Mouse (Mus musculus) forebrain, embryonic 13.5 days (tissue): ENCODE results near the gene Cdh26. TPM values are rescaled to one million over a fixed set of nuclear protein-coding genes. Genes with fewer than 3 reads are reported as not detected.

Experiments used
- ATAC-seq: fragments of 200-750 bp; cut with Nextera tagmentation; 2 replicates; pipeline ENCODE4 v1.8.0; 2017
- H3K27ac ChIP-seq: fragments of 300-500 bp; sonication (generic); 2 replicates; pipeline ENCODE4 v1.5.1; 2015; ENCODE audit warnings: inconsistent platforms, mild to moderate bottlenecking, moderate library complexity
- H3K27me3 ChIP-seq: fragments of 300-500 bp; sonication (generic); 2 replicates; pipeline ENCODE4 v1.6.1; 2015; ENCODE audit warnings: mild to moderate bottlenecking, inconsistent platforms
- H3K36me3 ChIP-seq: fragments of 300-500 bp; sonication (generic); 2 replicates; pipeline ENCODE4 v1.6.1; 2015; ENCODE audit warnings: mild to moderate bottlenecking, inconsistent platforms; ENCODE audit not compliant: poor library complexity, severe bottlenecking
- H3K4me1 ChIP-seq: fragments of 300-500 bp; sonication (generic); 2 replicates; pipeline ENCODE4 v1.6.1; 2015; ENCODE audit warnings: inconsistent platforms
- H3K4me2 ChIP-seq: fragments of 300-500 bp; sonication (generic); 2 replicates; pipeline ENCODE4 v1.6.1; 2015; ENCODE audit warnings: inconsistent platforms, mild to moderate bottlenecking, moderate library complexity
- H3K4me3 ChIP-seq: fragments of 300-500 bp; sonication (generic); 2 replicates; pipeline ENCODE4 v1.5.1; 2015; ENCODE audit warnings: mild to moderate bottlenecking, inconsistent platforms
- H3K9ac ChIP-seq: fragments of 300-500 bp; sonication (generic); 2 replicates; pipeline ENCODE4 v1.6.1; 2015; ENCODE audit warnings: mild to moderate bottlenecking, inconsistent platforms
- H3K9me3 ChIP-seq: fragments of 300-500 bp; sonication (generic); replicated peaks from 2 replicates; pipeline ENCODE4 v1.6.1; 2016; ENCODE audit warnings: inconsistent platforms
- WGBS: fragments of 180-500 bp; shearing (Covaris S2); methylation state at CpG from one replicate; pipeline ENCODE4 v1.1.7; 2015; 5-methylcytosine and 5-hydroxymethylcytosine counted together
- polyA plus RNA-seq: library from polyadenylated mRNA; unstranded; fragments of >200 nt; fragmentation: Nextera tagmentation; extraction: Ambion mirVana; gene quantifications from 2 replicates; pipeline ENCODE4 v1.2.1, GENCODE M21; 2015

Cdh26 gene
- polyA plus RNA-seq, 1 experiment from 2014 or later = not detected

- Histone ChIP-seq H3K9me3 (no peaks in the 10 kb centered on the region; the same call in 1 of the 2 replicates), H3K36me3 (no peaks in the 10 kb centered on the region), H3K27me3 (no peaks in the 10 kb centered on the region), H3K27ac (no peak overlapping the region), H3K4me1 (0 out of 2 replicates have a peak, but pooled peaks cover 5% of the 10 kb centered on the region), H3K9ac (no peak overlapping the region), H3K4me2 (no peak overlapping the region), H3K4me3 (no peak overlapping the region)
- 69% methylated on average over 9 of the region's 9 CpGs for WGBS
- ATAC-seq = no peak
Observed at GRCm38 (mm10) chr2:178490245-178490920, 60.1 kb downstream of the Cdh26 start.

- H3K9me3 ChIP-seq = no peaks in the 10 kb centered on the region
- no peak overlapping the region for H3K27ac ChIP-seq
- H3K27me3 ChIP-seq = no peaks in the 10 kb centered on the region
- WGBS = 86% methylated on average over 11 of the region's 11 CpGs
- H3K36me3 ChIP-seq = no peaks in the 10 kb centered on the region
- H3K4me1 ChIP-seq = peaks cover 16% of the 10 kb centered on the region
- no peak overlapping the region for H3K4me2 ChIP-seq
- ATAC-seq = no peak
- H3K4me3 ChIP-seq = no peak overlapping the region
- no peak overlapping the region for H3K9ac ChIP-seq
Observed at GRCm38 (mm10) chr2:178494066-178494465, 63.7 kb downstream of the Cdh26 start.

- WGBS = 99% methylated on average over 2 of the region's 2 CpGs
- Histone ChIP-seq H3K27me3 (no peaks in the 10 kb centered on the region), H3K27ac (no peak overlapping the region), H3K9me3 (no peaks in the 10 kb centered on the region; the same call in 1 of the 2 replicates), H3K36me3 (no peaks in the 10 kb centered on the region), H3K4me3 (no peak overlapping the region), H3K4me2 (no peak overlapping the region), H3K9ac (no peak overlapping the region), H3K4me1 (peaks cover 15% of the 10 kb centered on the region)
- no peak for ATAC-seq
Observed at GRCm38 (mm10) chr2:178495816-178496215, 65.5 kb downstream of the Cdh26 start.

- Histone ChIP-seq H3K27me3 (no peaks in the 10 kb centered on the region), H3K4me1 (peaks cover 19% of the 10 kb centered on the region), H3K9me3 (no peaks in the 10 kb centered on the region; the same call in 1 of the 2 replicates), H3K4me2 (no peak overlapping the region), H3K9ac (no peak overlapping the region), H3K27ac (no peak overlapping the region), H3K4me3 (no peak overlapping the region), H3K36me3 (no peaks in the 10 kb centered on the region)
- no peak for ATAC-seq
- 68% methylated on average over 1 of the region's 1 CpGs for WGBS
Observed at GRCm38 (mm10) chr2:178497900-178498299, 67.6 kb downstream of the Cdh26 start.

GRCm38 (mm10) chr2:178498409-178498808 lies 68.1 kb downstream of the Cdh26 start:
- Histone ChIP-seq H3K27me3 (no peaks in the 10 kb centered on the region), H3K4me3 (no peak overlapping the region), H3K9me3 (no peaks in the 10 kb centered on the region; the same call in 1 of the 2 replicates), H3K4me1 (peaks cover 19% of the 10 kb centered on the region), H3K36me3 (no peaks in the 10 kb centered on the region), H3K4me2 (no peak overlapping the region), H3K9ac (no peak overlapping the region), H3K27ac (no peak overlapping the region)
- ATAC-seq = peak; percentile 87
- 37% methylated on average over 5 of the region's 5 CpGs for WGBS

GRCm38 (mm10) chr2:178502469-178502868 lies 72.1 kb downstream of the Cdh26 start:
- ATAC-seq = peak; percentile 52
- no peak overlapping the region for H3K4me3 ChIP-seq
- H3K36me3 ChIP-seq = no peaks in the 10 kb centered on the region
- H3K9ac ChIP-seq = no peak overlapping the region
- peaks cover 19% of the 10 kb centered on the region for H3K4me1 ChIP-seq
- no peaks in the 10 kb centered on the region for H3K27me3 ChIP-seq
- H3K27ac ChIP-seq = no peak overlapping the region
- H3K4me2 ChIP-seq = no peak overlapping the region
- 46% methylated on average over 10 of the region's 10 CpGs for WGBS
- no peaks in the 10 kb centered on the region; the same call in 1 of the 2 replicates for H3K9me3 ChIP-seq

- no peak for ATAC-seq
- no peaks in the 10 kb centered on the region for H3K36me3 ChIP-seq
- no peak overlapping the region for H3K4me2 ChIP-seq
- no peaks in the 10 kb centered on the region for H3K9me3 ChIP-seq
- no peaks in the 10 kb centered on the region for H3K27me3 ChIP-seq
- no peak overlapping the region for H3K9ac ChIP-seq
- no peak overlapping the region for H3K4me3 ChIP-seq
- no peak overlapping the region for H3K27ac ChIP-seq
- peaks cover 5% of the 10 kb centered on the region; the same call in 1 of the 2 replicates for H3K4me1 ChIP-seq
- WGBS = 87% methylated on average over 12 of the region's 12 CpGs
Observed at GRCm38 (mm10) chr2:178506056-178506455, 75.7 kb downstream of the Cdh26 start.

- no peaks in the 10 kb centered on the region for H3K9me3 ChIP-seq
- H3K36me3 ChIP-seq = no peaks in the 10 kb centered on the region
- peak; percentile 80 for ATAC-seq
- H3K4me3 ChIP-seq = no peak overlapping the region
- WGBS = 44% methylated on average over 6 of the region's 6 CpGs
- no peak overlapping the region for H3K27ac ChIP-seq
- H3K9ac ChIP-seq = no peak overlapping the region
- peaks cover 3% of the 10 kb centered on the region; the same call in 1 of the 2 replicates for H3K4me1 ChIP-seq
- H3K4me2 ChIP-seq = no peak overlapping the region
- H3K27me3 ChIP-seq = no peaks in the 10 kb centered on the region
Observed at GRCm38 (mm10) chr2:178507379-178508014, 77.2 kb downstream of the Cdh26 start.

GRCm38 (mm10) chr2:178508279-178508678 lies 77.9 kb downstream of the Cdh26 start:
- Histone ChIP-seq H3K27me3 (no peaks in the 10 kb centered on the region), H3K9me3 (no peaks in the 10 kb centered on the region), H3K4me2 (no peak overlapping the region), H3K9ac (no peak overlapping the region), H3K36me3 (no peaks in the 10 kb centered on the region), H3K4me3 (no peak overlapping the region), H3K4me1 (peaks cover 4% of the 10 kb centered on the region; the same call in 1 of the 2 replicates), H3K27ac (no peak overlapping the region)
- no peak for ATAC-seq
- 89% methylated on average over 6 of the region's 6 CpGs for WGBS

- H3K4me1 ChIP-seq = peaks cover 11% of the 10 kb centered on the region; the same call in 1 of the 2 replicates
- H3K36me3 ChIP-seq = no peaks in the 10 kb centered on the region
- H3K27ac ChIP-seq = no peak overlapping the region
- no peak overlapping the region for H3K4me2 ChIP-seq
- no peak overlapping the region for H3K9ac ChIP-seq
- WGBS = 72% methylated on average over 4 of the region's 4 CpGs
- ATAC-seq = no peak
- no peak overlapping the region for H3K4me3 ChIP-seq
- H3K27me3 ChIP-seq = no peaks in the 10 kb centered on the region
- H3K9me3 ChIP-seq = no peaks in the 10 kb centered on the region
Observed at GRCm38 (mm10) chr2:178513043-178513442, 82.7 kb downstream of the Cdh26 start.

GRCm38 (mm10) chr2:178513636-178514071 lies 83.3 kb downstream of the Cdh26 start:
- H3K4me2 ChIP-seq = no peak overlapping the region
- ATAC-seq = peak; percentile 84
- no peaks in the 10 kb centered on the region for H3K9me3 ChIP-seq
- no peak overlapping the region for H3K9ac ChIP-seq
- no peaks in the 10 kb centered on the region for H3K36me3 ChIP-seq
- H3K27me3 ChIP-seq = no peaks in the 10 kb centered on the region
- H3K27ac ChIP-seq = 0 out of 2 replicates have a peak overlapping the region, but pooled peaks have one; percentile 6
- H3K4me3 ChIP-seq = no peak overlapping the region
- H3K4me1 ChIP-seq = peaks cover 11% of the 10 kb centered on the region; the same call in 1 of the 2 replicates
- WGBS = 53% methylated on average over 16 of the region's 16 CpGs

GRCm38 (mm10) chr2:178516421-178516820 lies 86.1 kb downstream of the Cdh26 start:
- 80% methylated on average over 5 of the region's 5 CpGs for WGBS

More at GRCm38 (mm10) chr2:178516421-178516820, 86.1 kb downstream of the Cdh26 start:
- H3K4me3 ChIP-seq = no peak overlapping the region
- H3K9me3 ChIP-seq = no peaks in the 10 kb centered on the region
- no peaks in the 10 kb centered on the region for H3K27me3 ChIP-seq
- H3K36me3 ChIP-seq = no peaks in the 10 kb centered on the region
- H3K4me1 ChIP-seq = peaks cover 11% of the 10 kb centered on the region; the same call in 1 of the 2 replicates
- ATAC-seq = no peak
- H3K4me2 ChIP-seq = no peak overlapping the region
- no peak overlapping the region for H3K9ac ChIP-seq
- H3K27ac ChIP-seq = no peak overlapping the region
